Mouse (Mus musculus) myocyte (in vitro differentiated cells): ENCODE measurements around the gene Map4k1. TPM values are rescaled to one million over a fixed set of nuclear protein-coding genes. Genes with fewer than 3 reads are reported as not detected.

Experiments used
- H3K27me3 ChIP-seq: one replicate; pipeline ENCODE4 v1.6.1; 2011; ENCODE audit not compliant: control insufficient read depth, insufficient read depth, insufficient read length
- H3K36me3 ChIP-seq: one replicate; pipeline ENCODE4 v1.6.1; 2011; ENCODE audit not compliant: control insufficient read depth, insufficient read depth
- H3K4me2 ChIP-seq: one replicate; pipeline ENCODE4 v1.6.1; 2011; ENCODE audit warnings: low read depth, control low read depth
- H3K4me3 ChIP-seq: one replicate; pipeline ENCODE4 v1.5.1; 2011; ENCODE audit warnings: mild to moderate bottlenecking, control low read depth, moderate library complexity
- H3K79me2 ChIP-seq: one replicate; pipeline ENCODE4 v1.6.1; 2011; ENCODE audit not compliant: control insufficient read depth, insufficient read depth
- H3ac ChIP-seq: one replicate; pipeline ENCODE4 v1.6.1; 2011; ENCODE audit not compliant: control insufficient read depth, insufficient read length
- CEBPB ChIP-seq: IDR thresholded peaks from 2 replicates; pipeline ENCODE4 v1.6.1; 2011; ENCODE audit warnings: mild to moderate bottlenecking, moderate library complexity; ENCODE audit not compliant: poor library complexity, insufficient read depth, severe bottlenecking
- E2F4 ChIP-seq: IDR thresholded peaks from one replicate; pipeline ENCODE4 v1.6.1; 2011; ENCODE audit warnings: mild to moderate bottlenecking, control low read depth, moderate library complexity; ENCODE audit not compliant: insufficient read depth
- MAX ChIP-seq: IDR thresholded peaks from one replicate; pipeline ENCODE4 v1.6.1; 2011; ENCODE audit warnings: low read depth, mild to moderate bottlenecking, control low read depth
- MYOD1 ChIP-seq, 3 experiments: IDR thresholded peaks; one replicate each; pipeline ENCODE4 v1.6.1; 2011; ENCODE audit warnings: control low read depth in 2 of 3, low read depth in 2 of 3, mild to moderate bottlenecking in 2 of 3, moderate library complexity in 1 of 3; ENCODE audit not compliant: insufficient read length in 2 of 3, control insufficient read depth in 1 of 3
- MYOG ChIP-seq, 3 experiments: IDR thresholded peaks; one replicate each; pipeline ENCODE4 v1.6.1; 2011; ENCODE audit warnings: control low read depth in 2 of 3, low read depth in 2 of 3, mild to moderate bottlenecking in 2 of 3; ENCODE audit not compliant: insufficient read length in 2 of 3, control insufficient read depth in 1 of 3, insufficient read depth in 1 of 3
- POLR2A ChIP-seq: IDR thresholded peaks from one replicate; pipeline ENCODE4 v1.6.1; 2011; ENCODE audit warnings: low read depth, mild to moderate bottlenecking, control low read depth, moderate library complexity; ENCODE audit not compliant: insufficient read length
- POLR2AphosphoS2 ChIP-seq: IDR thresholded peaks from one replicate; pipeline ENCODE4 v1.6.1; 2011; ENCODE audit warnings: low read depth, control low read depth; ENCODE audit not compliant: insufficient read length
- REST ChIP-seq: IDR thresholded peaks from one replicate; pipeline ENCODE4 v1.6.1; 2011; ENCODE audit warnings: mild to moderate bottlenecking, control low read depth, moderate library complexity; ENCODE audit not compliant: insufficient read depth, insufficient read length
- SRF ChIP-seq: IDR thresholded peaks from one replicate; pipeline ENCODE4 v1.6.1; 2011; ENCODE audit warnings: low read depth; ENCODE audit not compliant: control insufficient read depth, insufficient read length
- TCF12 ChIP-seq: IDR thresholded peaks from one replicate; pipeline ENCODE4 v1.6.1; 2011; ENCODE audit warnings: mild to moderate bottlenecking, control low read depth; ENCODE audit not compliant: poor library complexity, insufficient read depth, severe bottlenecking
- TCF3 ChIP-seq: IDR thresholded peaks from one replicate; pipeline ENCODE4 v1.6.1; 2011; ENCODE audit warnings: low read depth, control low read depth; ENCODE audit not compliant: insufficient read length
- USF1 ChIP-seq: IDR thresholded peaks from one replicate; pipeline ENCODE4 v1.6.1; 2011; ENCODE audit warnings: low read depth, mild to moderate bottlenecking, control low read depth, moderate library complexity
- polyA plus RNA-seq: library from polyadenylated mRNA; unstranded; fragments of >200 nt; fragmentation: generic; extraction: Trizol; gene quantifications from one replicate; pipeline ENCODE4 v1.2.1, GENCODE M21; 2012; ENCODE audit warnings: missing spikeins

Gene Map4k1
- polyA plus RNA-seq, 1 experiment, result 0.18 TPM

- H3K79me2 ChIP-seq, result no peaks in the 10 kb centered on the region
- no peak overlapping the region for H3ac ChIP-seq
- peaks cover 6% of the 10 kb centered on the region for H3K36me3 ChIP-seq
- TF ChIP-seq MYOG (IDR thresholded peaks at IDR 0.05; ENCODE audit: control insufficient read depth in 1 of 3, insufficient read depth in 1 of 3, insufficient read length in 2 of 3, low read depth in 2 of 3) (no peak), E2F4 (no peak), CEBPB (no peak), POLR2A (no peak), POLR2AphosphoS2 (no peak), USF1 (no peak), TCF3 (no peak), REST (no peak), TCF12 (no peak), MAX (no peak), SRF (no peak), MYOD1 (IDR thresholded peaks at IDR 0.05; ENCODE audit: control insufficient read depth in 1 of 3, insufficient read length in 2 of 3, low read depth in 2 of 3) (no peak)
- H3K4me3 ChIP-seq, result no peak overlapping the region
- no peaks in the 10 kb centered on the region for H3K27me3 ChIP-seq
- no peak overlapping the region for H3K4me2 ChIP-seq
These were observed 35.4 kb downstream of the Map4k1 start for GRCm38 (mm10) chr7:29017222-29017621.

- no peak for TF ChIP-seq E2F4
- peak; percentile 16 for TF ChIP-seq POLR2AphosphoS2
- no peak overlapping the region for H3K4me3 ChIP-seq
- peaks cover 6% of the 10 kb centered on the region for H3K36me3 ChIP-seq
- no peak overlapping the region for H3ac ChIP-seq
- no peak overlapping the region for H3K4me2 ChIP-seq
- H3K27me3 ChIP-seq, result no peaks in the 10 kb centered on the region
- H3K79me2 ChIP-seq, result no peaks in the 10 kb centered on the region
These were observed 37.8 kb downstream of the Map4k1 start for GRCm38 (mm10) chr7:29019447-29020220.

GRCm38 (mm10) chr7:29022479-29022878, 40.6 kb downstream of the Map4k1 start:
- H3K4me2 ChIP-seq, result no peak overlapping the region
- H3K27me3 ChIP-seq, result no peaks in the 10 kb centered on the region
- H3ac ChIP-seq, result no peak overlapping the region
- no peak overlapping the region for H3K4me3 ChIP-seq
- H3K79me2 ChIP-seq, result no peaks in the 10 kb centered on the region
- TF ChIP-seq POLR2AphosphoS2 (no peak), SRF (no peak), MYOD1 (IDR thresholded peaks at IDR 0.05; ENCODE audit: control insufficient read depth in 1 of 3, insufficient read length in 2 of 3, low read depth in 2 of 3) (no peak), TCF3 (no peak), CEBPB (no peak), TCF12 (no peak), MAX (no peak), MYOG (IDR thresholded peaks at IDR 0.05; ENCODE audit: control insufficient read depth in 1 of 3, insufficient read depth in 1 of 3, insufficient read length in 2 of 3, low read depth in 2 of 3) (no peak), USF1 (no peak), POLR2A (no peak), E2F4 (no peak), REST (no peak)
- H3K36me3 ChIP-seq, result peaks cover 6% of the 10 kb centered on the region

GRCm38 (mm10) chr7:29023514-29023913, 41.7 kb downstream of the Map4k1 start:
- peaks cover 3% of the 10 kb centered on the region for H3K36me3 ChIP-seq
- TF ChIP-seq TCF12, result no peak
- TF ChIP-seq MYOD1 (IDR thresholded peaks at IDR 0.05; ENCODE audit: control insufficient read depth in 1 of 3, insufficient read length in 2 of 3, low read depth in 2 of 3), result no peak
- peak; percentile 67 for TF ChIP-seq POLR2AphosphoS2
- no peak overlapping the region for H3ac ChIP-seq
- no peaks in the 10 kb centered on the region for H3K27me3 ChIP-seq
- no peaks in the 10 kb centered on the region for H3K79me2 ChIP-seq
- H3K4me2 ChIP-seq, result no peak overlapping the region
- no peak overlapping the region for H3K4me3 ChIP-seq

GRCm38 (mm10) chr7:29025566-29025965, 43.7 kb downstream of the Map4k1 start:
- Histone ChIP-seq H3ac (no peak overlapping the region), H3K4me3 (no peak overlapping the region), H3K4me2 (peak overlapping the region; percentile 6), H3K36me3 (peaks cover 3% of the 10 kb centered on the region), H3K27me3 (no peaks in the 10 kb centered on the region), H3K79me2 (no peaks in the 10 kb centered on the region)
- TF ChIP-seq USF1 (no peak), POLR2AphosphoS2 (peak; percentile 23)
